In the genomic region with DNA sequence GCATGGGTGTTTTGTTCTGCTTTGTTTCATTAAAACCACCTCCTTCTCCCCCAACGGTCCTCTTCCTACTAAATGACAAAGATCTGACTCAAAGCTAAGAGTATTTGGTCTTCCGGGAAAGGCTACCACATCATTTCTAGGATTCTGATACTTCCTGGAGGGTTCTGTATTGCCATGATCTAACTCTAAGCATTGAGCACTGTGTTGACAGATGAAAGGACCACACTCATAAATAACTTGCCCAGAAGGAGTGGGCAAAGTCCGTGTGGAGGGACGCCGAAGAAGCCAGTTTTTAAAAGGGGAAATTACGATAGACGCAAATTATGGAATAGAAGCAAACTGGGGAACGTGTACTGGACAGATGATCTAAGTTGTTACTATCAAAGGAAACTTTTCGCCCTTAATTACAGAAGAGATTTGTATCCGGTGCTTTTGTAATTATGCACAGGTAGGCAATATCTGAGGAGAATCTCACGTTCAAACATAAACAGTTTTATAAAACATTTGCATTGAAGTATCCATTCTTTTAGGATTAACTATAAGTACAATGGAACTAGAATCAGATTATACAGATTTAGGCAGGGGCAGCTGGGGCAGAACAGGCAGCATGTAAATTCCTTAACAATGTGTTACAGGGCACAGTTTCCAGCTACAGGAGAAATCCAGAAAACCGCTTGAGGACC, we compare ENCODE assay signal across 8 mouse cellular contexts. TPM values are rescaled to one million over a fixed set of nuclear protein-coding genes. Genes with fewer than 3 reads are reported as not detected.
DNase-seq lines count a peak whose midpoint lies in the region; ATAC-seq and TF ChIP-seq lines count a peak whose summit lies in the region.

No protein-coding gene starts in this region.

- peak overlapping the region; percentile 99 for H3K9ac ChIP-seq in heart, adult 2 months (ENCODE audit: low read depth, low read length)
- peak overlapping the region; percentile 92 for H3K9ac ChIP-seq in limb, embryonic 14.5 days (ENCODE audit: low read depth, low read length, severe bottlenecking)
- peak overlapping the region; percentile 92 for H3K9ac ChIP-seq in stomach, embryonic 14.5 days (replicated peaks; ENCODE audit: low read depth, low read length)

- 11% methylated on average over 12 of the region's 12 CpGs for WGBS in heart, adult 2 months
- 11% methylated on average over 12 of the region's 12 CpGs for WGBS in forebrain, embryonic 10.5 days
- 4% methylated on average over 12 of the region's 12 CpGs for WGBS in limb, embryonic 14.5 days
- WGBS in stomach, embryonic 14.5 days, result 3% methylated on average over 12 of the region's 12 CpGs

- H3K4me1 ChIP-seq in heart, adult 2 months (ENCODE audit: control insufficient read depth, insufficient read depth, low read length), result peaks cover 2% of the 10 kb centered on the region
- peaks cover 13% of the 10 kb centered on the region; the same call in 1 of the 2 replicates for H3K4me1 ChIP-seq in E14TG2a.4 (replicated peaks; ENCODE audit: low read depth, low read length)
- peaks cover 21% of the 10 kb centered on the region for H3K4me1 ChIP-seq in forebrain, embryonic 10.5 days
- H3K4me1 ChIP-seq in limb, embryonic 14.5 days (ENCODE audit: control insufficient read depth, insufficient read depth, low read length), result peaks cover 12% of the 10 kb centered on the region; the same call in 1 of the 2 replicates
- H3K4me1 ChIP-seq in stomach, embryonic 14.5 days (ENCODE audit: control insufficient read depth, insufficient read depth, low read length), result peaks cover 6% of the 10 kb centered on the region

- H3K27ac ChIP-seq in heart, adult 2 months, result peak overlapping the region; percentile 94
- H3K27ac ChIP-seq in forebrain, embryonic 10.5 days, result peak overlapping the region; percentile 97
- H3K27ac ChIP-seq in limb, embryonic 14.5 days (replicated peaks; ENCODE audit: low read depth, low read length), result peak overlapping the region; percentile 96
- peak overlapping the region; percentile 97 for H3K27ac ChIP-seq in stomach, embryonic 14.5 days (ENCODE audit: low read length)

- H3K79me2 ChIP-seq in heart, adult 2 months (replicated peaks; ENCODE audit: control insufficient read depth, insufficient read depth, low read length), result no peaks in the 10 kb centered on the region

- peak overlapping the region; percentile 99 for H3K4me3 ChIP-seq in heart, adult 2 months
- H3K4me3 ChIP-seq in E14TG2a.4 (replicated peaks; ENCODE audit: low read length), result peak overlapping the region; percentile 91
- peak overlapping the region; percentile 85 for H3K4me3 ChIP-seq in forebrain, embryonic 10.5 days
- peak overlapping the region; percentile 87 for H3K4me3 ChIP-seq in limb, embryonic 14.5 days (replicated peaks; ENCODE audit: low read length)
- peak overlapping the region; percentile 84 for H3K4me3 ChIP-seq in stomach, embryonic 14.5 days (ENCODE audit: low read depth, low read length)

- H3K9me3 ChIP-seq in E14TG2a.4 (ENCODE audit: low read length), result no peaks in the 10 kb centered on the region
- no peaks in the 10 kb centered on the region for H3K9me3 ChIP-seq in forebrain, embryonic 10.5 days
- 0 out of 2 replicates have a peak, but pooled peaks cover 4% of the 10 kb centered on the region for H3K9me3 ChIP-seq in limb, embryonic 14.5 days (ENCODE audit: control insufficient read depth, low read length)
- no peaks in the 10 kb centered on the region for H3K9me3 ChIP-seq in stomach, embryonic 14.5 days (ENCODE audit: control insufficient read depth, low read depth, low read length)

- TF ChIP-seq EP300 in heart, adult 2 months (IDR thresholded peaks at IDR 0.05; ENCODE audit: insufficient read depth, low read depth, low read length), result no peak

- no peak for ATAC-seq in limb, embryonic 14.5 days (ENCODE audit: low FRiP score, low read depth)
- no peak for ATAC-seq in stomach, embryonic 14.5 days (ENCODE audit: insufficient number of reproducible peaks, insufficient read depth, low FRiP score, low read depth)

- H3K4me2 ChIP-seq in limb, embryonic 14.5 days (replicated peaks; ENCODE audit: low read depth, low read length, severe bottlenecking), result peak overlapping the region; percentile 67
- H3K4me2 ChIP-seq in stomach, embryonic 14.5 days (replicated peaks; ENCODE audit: low read depth, low read length), result peak overlapping the region; percentile 52

- no peak for TF ChIP-seq POLR2A in heart, adult 2 months (IDR thresholded peaks at IDR 0.05; ENCODE audit: insufficient read depth, low read depth, low read length)
- no peak for TF ChIP-seq POLR2A in limb, embryonic 14.5 days (IDR thresholded peaks at IDR 0.05; ENCODE audit: borderline replicate concordance, extremely low read depth, insufficient read depth, insufficient read length)

- no peak for TF ChIP-seq CTCF in heart, adult 2 months (IDR thresholded peaks at IDR 0.05)
- no peak for TF ChIP-seq CTCF in E14TG2a.4 (conservative IDR thresholded peaks at IDR 0.05; ENCODE audit: low read length)

- H3K27me3 ChIP-seq in heart, adult 2 months (ENCODE audit: control insufficient read depth, insufficient read depth, low read length), result no peaks in the 10 kb centered on the region
- H3K27me3 ChIP-seq in E14TG2a.4 (ENCODE audit: insufficient read depth, low read length), result peaks cover 17% of the 10 kb centered on the region
- H3K27me3 ChIP-seq in forebrain, embryonic 10.5 days (ENCODE audit: poor library complexity, severe bottlenecking), result 0 out of 2 replicates have a peak, but pooled peaks cover 4% of the 10 kb centered on the region
- H3K27me3 ChIP-seq in limb, embryonic 14.5 days (ENCODE audit: control insufficient read depth, insufficient read depth, low read length), result no peaks in the 10 kb centered on the region
- H3K27me3 ChIP-seq in stomach, embryonic 14.5 days (ENCODE audit: control insufficient read depth, insufficient read depth, low read length), result no peaks in the 10 kb centered on the region

- intact Hi-C loops in heart, adult 2 months (cut with DNase I), result loop anchor here (5.0 to 10.0 kb wide), 3 partner anchors 82 to 1209 kb away; a partner anchor contains a TSS
- intact Hi-C loops in heart, postnatal 25 days (cut with DNase I), result loop anchor here (10.0 kb wide), 1 partner anchor 589 kb away; a partner anchor contains a TSS

- H3K36me3 ChIP-seq in heart, adult 2 months (ENCODE audit: control insufficient read depth, insufficient read depth, low read length), result no peaks in the 10 kb centered on the region; the same call in 1 of the 2 replicates
- no peaks in the 10 kb centered on the region for H3K36me3 ChIP-seq in E14TG2a.4 (ENCODE audit: insufficient read depth, low read length)
- no peaks in the 10 kb centered on the region for H3K36me3 ChIP-seq in forebrain, embryonic 10.5 days (replicated peaks)
- H3K36me3 ChIP-seq in limb, embryonic 14.5 days (ENCODE audit: control insufficient read depth, insufficient read depth, low read length), result no peaks in the 10 kb centered on the region
- H3K36me3 ChIP-seq in stomach, embryonic 14.5 days (ENCODE audit: control insufficient read depth, insufficient read depth, low read length), result no peaks in the 10 kb centered on the region

- DNase-seq in heart, adult 2 months, result no peak
- no peak for DNase-seq in heart, postnatal 25 days (ENCODE audit: low spot score)
- no peak for DNase-seq in forebrain, embryonic 10.5 days (ENCODE audit: extremely low spot score, low spot score)
- DNase-seq in limb, embryonic 14.5 days (ENCODE audit: low spot score), result peak; percentile 36
- no peak for DNase-seq in spleen, postnatal 10 days (ENCODE audit: low spot score in 2 of 2)
- no peak for DNase-seq in right cerebral cortex, postnatal 10 days (ENCODE audit: low spot score in 2 of 2)

RNA-seq across cellular contexts. Expression of a gene that starts 1.1 kb away (rescaled TPM):
- total RNA-seq in heart, adult 2 months (2021), result 10 to 100 TPM; 24.2 to 26.2 TPM
- 14.6 and 23.5 TPM in 2 replicates for polyA plus RNA-seq in heart, adult 2 months (2012; rRNA removed)
- total RNA-seq in heart, postnatal 25 days (2021), result 10 to 100 TPM; 26.5 to 29.8 TPM
- polyA plus RNA-seq in forebrain, embryonic 10.5 days (2016; fragmentation: Nextera tagmentation; extraction: Ambion mirVana), result 55.0 and 56.0 TPM in 2 replicates
- 31.7 and 32.2 TPM in 2 replicates for polyA plus RNA-seq in limb, embryonic 14.5 days (2012; rRNA removed)
- 48.7 and 50.9 TPM in 2 replicates for polyA plus RNA-seq in limb, embryonic 14.5 days (2014; fragmentation: Nextera tagmentation; extraction: Ambion mirVana)
- 51.6 and 52.4 TPM in 2 replicates for polyA plus RNA-seq in stomach, embryonic 14.5 days (2014; fragmentation: Nextera tagmentation; extraction: Ambion mirVana)
